Mouse (Mus musculus) WW6 (cell line): ENCODE data around the gene Mlxipl.
A peak's percentile ranks its signal among the peaks of the same experiment; 100 is the strongest.

Experiments
- DNase-seq: peaks from one replicate; pipeline ENCODE4 v3.0.0-alpha.2; 2013; ENCODE audit warnings: low read depth, low spot score

Gene Mlxipl

GRCm38 (mm10) chr5:135183131-135183861 is 93.6 kb downstream of the Mlxipl start:
- DNase-seq, result no peak

DNA sequence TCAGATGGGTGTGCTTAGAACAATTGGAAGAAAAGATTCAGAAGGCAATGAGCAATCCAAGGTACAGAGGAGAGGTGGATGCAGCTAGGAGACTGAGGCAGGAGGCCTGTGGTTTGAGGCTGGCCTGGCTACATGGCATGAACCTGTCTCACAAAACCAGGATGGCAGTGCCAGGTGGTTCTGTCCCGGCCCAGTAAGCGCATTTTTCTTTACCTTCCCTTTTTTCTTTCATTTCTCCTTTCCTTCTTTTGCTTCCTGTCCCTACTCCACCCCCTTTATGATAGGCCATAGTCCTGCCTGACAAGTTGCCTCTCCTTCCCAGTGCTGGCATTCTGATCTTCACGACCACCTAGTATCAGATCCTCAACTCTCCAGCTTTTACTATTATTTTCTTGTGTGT is 95.3 kb downstream of the Mlxipl start:
- no peak for DNase-seq

- no peak for DNase-seq
Measured at GRCm38 (mm10) chr5:135185596-135185995, 95.9 kb downstream of the Mlxipl start.

- no peak for DNase-seq
Measured at GRCm38 (mm10) chr5:135186231-135186620, 96.5 kb downstream of the Mlxipl start.

GRCm38 (mm10) chr5:135186621-135187348 is 97.1 kb downstream of the Mlxipl start, which contains the start of gene Baz1b:
TSS of gene Baz1b (plus strand) at chr5:135187264.
- DNase-seq, result peak; percentile 92

DNA sequence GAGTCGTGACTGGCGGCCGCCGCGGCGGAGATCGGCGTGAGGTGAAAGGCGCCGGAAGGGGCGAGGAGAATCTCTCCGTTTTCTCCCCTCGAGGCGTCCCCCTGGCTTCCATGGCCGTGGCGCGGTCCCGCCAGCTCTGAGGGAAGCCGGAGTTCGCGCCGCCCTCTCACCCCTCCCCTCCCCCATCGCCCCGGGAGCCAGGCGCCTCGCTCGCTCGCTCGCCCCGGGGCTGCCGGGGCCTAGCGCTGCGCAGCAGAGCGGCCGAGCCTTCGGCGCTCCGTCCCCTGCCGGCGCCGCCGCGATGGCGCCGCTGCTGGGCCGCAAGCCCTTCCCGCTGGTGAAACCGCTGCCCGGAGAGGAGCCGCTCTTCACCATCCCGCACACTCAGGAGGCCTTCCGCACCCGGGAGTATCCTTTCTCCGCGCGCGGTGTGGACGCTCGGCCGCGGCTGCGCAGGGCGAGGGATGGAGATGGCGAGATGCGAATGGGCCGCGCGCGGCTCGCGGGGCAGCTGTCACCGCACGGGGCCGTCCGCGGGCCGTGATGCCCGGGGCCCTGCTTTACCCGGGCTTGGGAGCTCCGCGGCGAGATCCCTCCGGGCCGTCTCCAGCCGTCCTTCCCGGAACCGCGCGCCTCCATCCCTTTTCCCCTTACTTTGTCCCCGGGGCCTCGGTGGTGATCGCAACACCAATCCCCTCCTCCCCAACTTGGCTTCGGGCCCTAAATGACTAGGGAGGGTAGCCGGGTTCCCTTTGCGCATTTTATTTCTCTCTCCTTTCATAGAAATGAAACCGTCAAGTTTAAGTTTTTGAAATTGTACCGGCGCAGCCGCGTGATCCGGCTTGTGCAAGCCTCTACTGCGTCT is 97.9 kb downstream of the Mlxipl start:
- no peak for DNase-seq
